Mouse (Mus musculus) embryonic facial prominence, embryonic 15.5 days (tissue): ENCODE measurements around the gene Il17rd. TPM values are rescaled to one million over a fixed set of nuclear protein-coding genes. Genes with fewer than 3 reads are reported as not detected.
A peak's percentile ranks its signal among the peaks of the same experiment; 100 is the strongest.

Experiments
- ATAC-seq: fragments of 200-750 bp; cut with Nextera tagmentation; 2 replicates; pipeline ENCODE4 v1.8.0; 2017; ENCODE audit warnings: low read depth, moderate TSS enrichment; ENCODE audit not compliant: insufficient number of reproducible peaks, low FRiP score, low TSS enrichment
- H3K27ac ChIP-seq: fragments of 300-500 bp; sonication (generic); replicated peaks from 2 replicates; pipeline ENCODE4 v1.5.1; 2015; ENCODE audit warnings: mild to moderate bottlenecking, inconsistent platforms
- H3K27me3 ChIP-seq: fragments of 300-500 bp; sonication (generic); 2 replicates; pipeline ENCODE4 v1.6.1; 2015; ENCODE audit warnings: inconsistent platforms
- H3K36me3 ChIP-seq: fragments of 300-500 bp; sonication (generic); 2 replicates; pipeline ENCODE4 v1.6.1; 2015; ENCODE audit warnings: mild to moderate bottlenecking, inconsistent platforms
- H3K4me1 ChIP-seq: fragments of 300-500 bp; sonication (generic); 2 replicates; pipeline ENCODE4 v1.6.1; 2015; ENCODE audit warnings: inconsistent platforms
- H3K4me2 ChIP-seq: fragments of 300-500 bp; sonication (generic); replicated peaks from 2 replicates; pipeline ENCODE4 v1.6.1; 2015; ENCODE audit warnings: mild to moderate bottlenecking, inconsistent platforms
- H3K4me3 ChIP-seq: fragments of 300-500 bp; sonication (generic); replicated peaks from 2 replicates; pipeline ENCODE4 v1.5.1; 2015; ENCODE audit warnings: mild to moderate bottlenecking, inconsistent platforms
- H3K9ac ChIP-seq: fragments of 300-500 bp; sonication (generic); 2 replicates; pipeline ENCODE4 v1.6.1; 2015; ENCODE audit warnings: inconsistent platforms
- H3K9me3 ChIP-seq: fragments of 300-500 bp; sonication (generic); replicated peaks from 2 replicates; pipeline ENCODE4 v1.6.1; 2016; ENCODE audit warnings: inconsistent platforms
- WGBS: fragments of 180-500 bp; shearing (Covaris S2); methylation state at CpG from one replicate; pipeline ENCODE4 v1.1.7; 2015; 5-methylcytosine and 5-hydroxymethylcytosine counted together
- polyA plus RNA-seq: library from polyadenylated mRNA; unstranded; fragments of >200 nt; fragmentation: Nextera tagmentation; extraction: Ambion mirVana; gene quantifications from 2 replicates; pipeline ENCODE4 v1.2.1, GENCODE M21; 2015

Gene Il17rd
- polyA plus RNA-seq, 1 experiment from 2014 or later = 4.4 TPM

DNA sequence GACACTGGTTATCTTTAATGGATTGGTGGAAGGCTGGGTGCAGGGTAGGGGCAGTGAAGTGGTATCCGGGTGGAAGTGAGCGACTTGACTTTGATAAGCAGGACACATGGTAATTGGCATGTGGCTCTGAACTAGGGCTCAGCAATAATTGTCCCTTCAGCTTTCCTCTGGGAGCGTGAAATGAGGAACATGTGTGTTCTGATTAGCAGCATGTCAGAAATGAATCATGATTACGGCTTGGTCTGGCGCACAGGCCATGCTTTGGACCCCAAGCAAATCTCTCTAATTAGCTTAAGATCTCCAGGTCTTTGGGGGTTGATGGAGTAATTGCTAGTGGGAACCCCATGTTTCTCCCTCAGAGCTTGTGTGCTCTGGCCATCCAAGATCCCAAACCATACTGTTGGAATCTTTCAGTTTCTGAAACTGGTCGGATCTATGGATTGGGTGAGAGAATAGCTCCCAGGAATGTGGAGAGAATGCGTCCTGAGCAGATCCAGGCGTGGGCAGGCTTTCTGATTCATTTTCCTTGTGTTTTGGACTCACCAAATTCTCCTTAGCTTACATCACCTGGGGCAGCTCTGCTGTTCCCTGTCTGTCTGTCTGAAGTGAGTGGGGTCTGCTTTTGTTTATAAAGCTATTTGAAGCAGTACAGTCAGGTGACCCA is 30.8 kb downstream of the Il17rd start:
- no peak overlapping the region for H3K4me2 ChIP-seq
- no peaks in the 10 kb centered on the region for H3K36me3 ChIP-seq
- peak overlapping the region; percentile 79 for H3K27ac ChIP-seq
- H3K9ac ChIP-seq = no peak overlapping the region
- WGBS = 26% methylated on average over 8 of the region's 8 CpGs
- H3K27me3 ChIP-seq = no peaks in the 10 kb centered on the region
- no peak for ATAC-seq
- no peak overlapping the region for H3K4me3 ChIP-seq
- no peaks in the 10 kb centered on the region for H3K9me3 ChIP-seq
- peaks cover 85% of the 10 kb centered on the region for H3K4me1 ChIP-seq

GRCm38 (mm10) chr14:27070128-27070527 is 31.4 kb downstream of the Il17rd start:
- no peaks in the 10 kb centered on the region for H3K27me3 ChIP-seq
- H3K27ac ChIP-seq = peak overlapping the region; percentile 79
- H3K4me2 ChIP-seq = no peak overlapping the region
- no peak for ATAC-seq
- 27% methylated on average over 3 of the region's 3 CpGs for WGBS
- H3K36me3 ChIP-seq = no peaks in the 10 kb centered on the region
- no peak overlapping the region for H3K4me3 ChIP-seq
- no peak overlapping the region for H3K9ac ChIP-seq
- H3K9me3 ChIP-seq = no peaks in the 10 kb centered on the region
- H3K4me1 ChIP-seq = peaks cover 90% of the 10 kb centered on the region

GRCm38 (mm10) chr14:27070758-27071157 is 32.0 kb downstream of the Il17rd start:
- H3K27ac ChIP-seq = peak overlapping the region; percentile 79
- peak; percentile 71 for ATAC-seq
- H3K4me3 ChIP-seq = no peak overlapping the region
- H3K9me3 ChIP-seq = no peaks in the 10 kb centered on the region
- H3K4me1 ChIP-seq = peaks cover 90% of the 10 kb centered on the region
- H3K27me3 ChIP-seq = no peaks in the 10 kb centered on the region
- H3K9ac ChIP-seq = no peak overlapping the region
- 16% methylated on average over 9 of the region's 9 CpGs for WGBS
- H3K4me2 ChIP-seq = 0 out of 2 replicates have a peak overlapping the region, but pooled peaks have one; percentile 6
- H3K36me3 ChIP-seq = no peaks in the 10 kb centered on the region

- Histone ChIP-seq H3K4me2 (no peak overlapping the region), H3K27ac (no peak overlapping the region), H3K9me3 (no peaks in the 10 kb centered on the region), H3K27me3 (no peaks in the 10 kb centered on the region), H3K36me3 (peaks cover 6% of the 10 kb centered on the region; the same call in 1 of the 2 replicates), H3K9ac (no peak overlapping the region), H3K4me1 (peaks cover 89% of the 10 kb centered on the region), H3K4me3 (no peak overlapping the region)
- 6% methylated on average over 3 of the region's 3 CpGs for WGBS
- ATAC-seq = peak; percentile 53; the same call in 1 of the 2 replicates
Observed at GRCm38 (mm10) chr14:27071985-27072384, 33.2 kb downstream of the Il17rd start.

GRCm38 (mm10) chr14:27075084-27075483 is 36.3 kb downstream of the Il17rd start:
- H3K27ac ChIP-seq = peak overlapping the region; percentile 29
- H3K4me1 ChIP-seq = peaks cover 61% of the 10 kb centered on the region
- 23% methylated on average over 6 of the region's 6 CpGs for WGBS
- H3K9ac ChIP-seq = no peak overlapping the region
- peaks cover 8% of the 10 kb centered on the region; the same call in 1 of the 2 replicates for H3K36me3 ChIP-seq
- 0 out of 2 replicates have a peak overlapping the region, but pooled peaks have one; percentile 13 for H3K4me2 ChIP-seq
- no peaks in the 10 kb centered on the region for H3K9me3 ChIP-seq
- ATAC-seq = no peak
- no peak overlapping the region for H3K4me3 ChIP-seq
- H3K27me3 ChIP-seq = no peaks in the 10 kb centered on the region

- Histone ChIP-seq H3K4me1 (peaks cover 52% of the 10 kb centered on the region), H3K27me3 (no peaks in the 10 kb centered on the region), H3K9ac (no peak overlapping the region), H3K4me2 (no peak overlapping the region), H3K27ac (no peak overlapping the region), H3K4me3 (no peak overlapping the region), H3K9me3 (no peaks in the 10 kb centered on the region), H3K36me3 (peaks cover 8% of the 10 kb centered on the region; the same call in 1 of the 2 replicates)
- ATAC-seq = no peak
- WGBS = 77% methylated on average over 8 of the region's 8 CpGs
Observed at GRCm38 (mm10) chr14:27075909-27076521, 37.3 kb downstream of the Il17rd start.

- ATAC-seq = no peak
- WGBS = 68% methylated on average over 2 of the region's 2 CpGs
- Histone ChIP-seq H3K9me3 (no peaks in the 10 kb centered on the region), H3K9ac (no peak overlapping the region), H3K4me3 (no peak overlapping the region), H3K27me3 (no peaks in the 10 kb centered on the region), H3K36me3 (peaks cover 8% of the 10 kb centered on the region; the same call in 1 of the 2 replicates), H3K27ac (no peak overlapping the region; the same call in 1 of the 2 replicates), H3K4me2 (no peak overlapping the region), H3K4me1 (peaks cover 47% of the 10 kb centered on the region)
Observed at GRCm38 (mm10) chr14:27076522-27076920, 37.8 kb downstream of the Il17rd start.

GRCm38 (mm10) chr14:27081536-27082275 is 43.0 kb downstream of the Il17rd start:
- H3K36me3 ChIP-seq = peaks cover 7% of the 10 kb centered on the region; the same call in 1 of the 2 replicates

DNA sequence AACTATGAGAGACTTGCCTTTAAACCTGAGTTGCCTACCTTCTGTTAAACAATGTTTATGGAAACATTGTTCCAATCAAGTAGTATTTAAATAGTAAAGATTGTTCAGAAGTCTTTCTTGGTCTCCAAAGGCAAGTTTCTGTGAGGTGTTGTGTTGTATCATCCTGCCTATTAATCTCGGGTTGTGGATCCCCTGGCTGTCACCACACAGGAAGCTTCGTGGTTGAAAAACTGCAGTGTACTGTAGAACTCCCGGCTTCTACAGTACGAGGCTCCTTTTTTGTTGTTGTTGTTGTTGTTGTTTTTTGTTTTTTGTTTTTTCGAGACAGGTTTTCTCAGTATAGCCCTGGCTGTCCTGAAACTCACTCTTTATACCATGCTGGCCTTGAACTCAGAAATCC is 46.7 kb downstream of the Il17rd start:
- no peak overlapping the region for H3K4me2 ChIP-seq
- no peak overlapping the region for H3K27ac ChIP-seq
- no peak for ATAC-seq
- no peaks in the 10 kb centered on the region for H3K9me3 ChIP-seq
- peaks cover 14% of the 10 kb centered on the region; the same call in 1 of the 2 replicates for H3K36me3 ChIP-seq
- H3K4me1 ChIP-seq = no peaks in the 10 kb centered on the region
- no peak overlapping the region for H3K9ac ChIP-seq
- no peaks in the 10 kb centered on the region for H3K27me3 ChIP-seq
- 67% methylated on average over 5 of the region's 5 CpGs for WGBS
- H3K4me3 ChIP-seq = no peak overlapping the region

More at GRCm38 (mm10) chr14:27081536-27082275, 43.0 kb downstream of the Il17rd start:
- Histone ChIP-seq H3K4me3 (no peak overlapping the region), H3K27me3 (no peaks in the 10 kb centered on the region), H3K9me3 (no peaks in the 10 kb centered on the region), H3K27ac (no peak overlapping the region), H3K4me1 (peaks cover 2% of the 10 kb centered on the region; the same call in 1 of the 2 replicates), H3K9ac (no peak overlapping the region), H3K4me2 (no peak overlapping the region)
- 73% methylated on average over 5 of the region's 5 CpGs for WGBS
- no peak for ATAC-seq

DNA sequence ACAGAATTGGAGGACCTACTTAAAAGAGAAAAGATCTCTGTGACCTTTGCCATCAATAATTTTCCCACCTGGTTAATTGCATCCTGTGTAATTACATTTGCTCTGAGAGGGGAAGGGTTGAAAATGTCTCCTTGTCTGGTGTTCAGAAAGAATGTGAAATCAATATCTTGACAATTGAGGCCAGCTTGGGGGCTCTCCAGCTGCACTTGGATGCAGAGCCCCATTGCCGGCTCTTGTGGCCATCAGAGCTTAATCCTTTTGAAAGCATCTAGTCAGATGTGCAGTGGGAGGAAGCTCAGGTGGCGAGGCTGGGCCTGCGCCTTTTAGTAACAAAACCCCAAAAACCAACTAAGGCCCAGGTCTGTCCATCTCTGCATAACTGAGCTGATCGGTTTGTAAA is 47.3 kb downstream of the Il17rd start:
- Histone ChIP-seq H3K27ac (no peak overlapping the region), H3K27me3 (no peaks in the 10 kb centered on the region), H3K4me3 (no peak overlapping the region), H3K4me1 (no peaks in the 10 kb centered on the region), H3K4me2 (no peak overlapping the region), H3K36me3 (peaks cover 14% of the 10 kb centered on the region; the same call in 1 of the 2 replicates), H3K9ac (no peak overlapping the region), H3K9me3 (no peaks in the 10 kb centered on the region)
- no peak for ATAC-seq
- 52% methylated on average over 4 of the region's 4 CpGs for WGBS

- H3K27me3 ChIP-seq = no peaks in the 10 kb centered on the region
- H3K36me3 ChIP-seq = peaks cover 23% of the 10 kb centered on the region; the same call in 1 of the 2 replicates
- H3K9ac ChIP-seq = no peak overlapping the region
- H3K4me3 ChIP-seq = no peak overlapping the region
- no peaks in the 10 kb centered on the region for H3K4me1 ChIP-seq
- WGBS = 61% methylated on average over 5 of the region's 5 CpGs
- no peak overlapping the region for H3K27ac ChIP-seq
- no peak for ATAC-seq
- no peaks in the 10 kb centered on the region for H3K9me3 ChIP-seq
- H3K4me2 ChIP-seq = no peak overlapping the region
Observed at GRCm38 (mm10) chr14:27094247-27094646, 55.5 kb downstream of the Il17rd start.
